ENCODE assay signal across 8 mouse cellular contexts in the genomic region with DNA sequence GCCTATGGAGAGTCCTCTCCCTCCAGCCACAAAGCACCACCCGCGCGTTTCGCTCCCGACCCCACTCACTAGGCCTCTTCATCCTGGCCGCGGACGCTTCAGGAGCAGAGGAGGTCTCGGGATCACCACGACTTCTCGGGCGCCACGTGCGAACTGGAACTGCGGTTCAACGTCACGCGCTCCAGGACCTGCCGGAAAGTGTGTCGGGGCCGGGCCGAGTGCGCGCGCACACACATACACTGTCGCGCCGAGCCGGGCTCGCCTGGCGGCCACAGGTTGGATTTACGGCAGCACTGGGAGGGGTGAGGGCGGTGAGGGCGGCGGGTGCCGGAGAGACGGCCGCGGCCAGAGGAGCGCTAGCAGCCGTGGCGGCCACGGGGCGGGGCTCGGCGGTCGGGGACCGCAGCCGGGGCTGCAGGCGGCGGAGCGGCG. TPM values are rescaled to one million over a fixed set of nuclear protein-coding genes. Genes with fewer than 3 reads are reported as not detected.
A peak's percentile ranks its signal among the peaks of the same experiment; 100 is the strongest.
DNase-seq lines count a peak whose midpoint lies in the region; ATAC-seq and TF ChIP-seq lines count a peak whose summit lies in the region.

A gene (plus strand): TSS at position 279 of the 432 bp plus-strand sequence.
A gene (minus strand): TSS at position 293 of the 432 bp plus-strand sequence.

- peak within 1 kb of the TSS; percentile 78 for H3K27ac ChIP-seq in CH12.LX (ENCODE audit: insufficient read depth, low read depth)
- H3K27ac ChIP-seq in forebrain, embryonic 12.5 days = peak within 1 kb of the TSS; percentile 99
- H3K27ac ChIP-seq in heart, postnatal 0 days (ENCODE audit: low read depth) = peak within 1 kb of the TSS; percentile 99
- H3K27ac ChIP-seq in liver, embryonic 16.5 days (ENCODE audit: low read length) = peak within 1 kb of the TSS; percentile 98
- H3K27ac ChIP-seq in neural tube, embryonic 13.5 days (replicated peaks) = peak within 1 kb of the TSS; percentile 99
- peak within 1 kb of the TSS; percentile 93 for H3K27ac ChIP-seq in testis, adult 2 months (ENCODE audit: control insufficient read depth, insufficient read depth, low read depth, low read length)

- TF ChIP-seq EP300 in CH12.LX (IDR thresholded peaks at IDR 0.05; ENCODE audit: low read length) = no peak
- TF ChIP-seq EP300 in heart, postnatal 0 days (IDR thresholded peaks at IDR 0.05; ENCODE audit: low read depth) = no peak

- H3K27me3 ChIP-seq in CH12.LX (replicated peaks) = no peaks in the 10 kb centered on the region
- H3K27me3 ChIP-seq in forebrain, embryonic 12.5 days = no peaks in the 10 kb centered on the region
- H3K27me3 ChIP-seq in heart, postnatal 0 days (ENCODE audit: control insufficient read depth, insufficient read depth, low read length) = no peaks in the 10 kb centered on the region
- no peaks in the 10 kb centered on the region for H3K27me3 ChIP-seq in liver, embryonic 16.5 days (ENCODE audit: control insufficient read depth, insufficient read depth, low read depth, low read length)
- H3K27me3 ChIP-seq in neural tube, embryonic 13.5 days = no peaks in the 10 kb centered on the region
- H3K27me3 ChIP-seq in testis, adult 2 months (ENCODE audit: control insufficient read depth, insufficient read depth, low read length) = no peaks in the 10 kb centered on the region

- peaks cover 64% of the 10 kb centered on the region for H3K79me2 ChIP-seq in CH12.LX (replicated peaks; ENCODE audit: control insufficient read depth, extremely low read depth, insufficient read depth, poor library complexity, severe bottlenecking)

- peak within 1 kb of the TSS; percentile 96 to 99 (median 98) for H3K4me3 ChIP-seq in CH12.LX (replicated peaks in 1 of 3; ENCODE audit: low read depth in 2 of 3, low read length in 2 of 3, poor library complexity in 1 of 3)
- H3K4me3 ChIP-seq in forebrain, embryonic 12.5 days (replicated peaks) = peak within 1 kb of the TSS; percentile 75
- H3K4me3 ChIP-seq in heart, postnatal 0 days (ENCODE audit: low read depth, low read length) = peak within 1 kb of the TSS; percentile 76
- peak within 1 kb of the TSS; percentile 67 for H3K4me3 ChIP-seq in liver, embryonic 16.5 days (ENCODE audit: low read depth, low read length)
- H3K4me3 ChIP-seq in neural tube, embryonic 13.5 days = peak within 1 kb of the TSS; percentile 78
- peak within 1 kb of the TSS; percentile 96 for H3K4me3 ChIP-seq in testis, adult 2 months (ENCODE audit: control insufficient read depth, low read depth, low read length)

- peaks cover 9 to 62% of the 10 kb centered on the region in 2 experiments for H3K4me1 ChIP-seq in CH12.LX (ENCODE audit: control insufficient read depth in 1 of 2, insufficient read depth in 2 of 2)
- peaks cover 40% of the 10 kb centered on the region for H3K4me1 ChIP-seq in forebrain, embryonic 12.5 days
- peaks cover 19% of the 10 kb centered on the region for H3K4me1 ChIP-seq in heart, postnatal 0 days (ENCODE audit: control insufficient read depth, insufficient read depth)
- peaks cover 43% of the 10 kb centered on the region for H3K4me1 ChIP-seq in liver, embryonic 16.5 days (ENCODE audit: control insufficient read depth, low read depth, low read length)
- H3K4me1 ChIP-seq in neural tube, embryonic 13.5 days (replicated peaks) = peaks cover 50% of the 10 kb centered on the region
- H3K4me1 ChIP-seq in testis, adult 2 months (ENCODE audit: control insufficient read depth, insufficient read depth, low read length) = peaks cover 6% of the 10 kb centered on the region; the same call in 1 of the 2 replicates

- peaks cover 30 to 54% of the 10 kb centered on the region in 2 experiments for H3K36me3 ChIP-seq in CH12.LX (replicated peaks in 1 of 2; ENCODE audit: control insufficient read depth in 1 of 2, insufficient read depth in 1 of 2, low read length in 1 of 2)
- peaks cover 55% of the 10 kb centered on the region for H3K36me3 ChIP-seq in forebrain, embryonic 12.5 days (replicated peaks)
- H3K36me3 ChIP-seq in heart, postnatal 0 days (replicated peaks; ENCODE audit: control insufficient read depth, insufficient read depth, low read length) = peaks cover 42% of the 10 kb centered on the region
- H3K36me3 ChIP-seq in liver, embryonic 16.5 days (ENCODE audit: control insufficient read depth, insufficient read depth) = peaks cover 34% of the 10 kb centered on the region
- peaks cover 50% of the 10 kb centered on the region for H3K36me3 ChIP-seq in neural tube, embryonic 13.5 days
- no peaks in the 10 kb centered on the region; the same call in 1 of the 2 replicates for H3K36me3 ChIP-seq in testis, adult 2 months (ENCODE audit: control insufficient read depth, insufficient read depth, low read length)

- under 1% methylated on average over 33 of the region's 53 CpGs for WGBS in forebrain, embryonic 12.5 days
- WGBS in heart, postnatal 0 days = 0% methylated on average over 40 of the region's 53 CpGs
- under 1% methylated on average over 51 of the region's 53 CpGs for WGBS in liver, embryonic 16.5 days (ENCODE audit: insufficient replicate concordance)
- WGBS in neural tube, embryonic 13.5 days = under 1% methylated on average over 51 of the region's 53 CpGs

- no peak for TF ChIP-seq CTCF in CH12.LX (conservative IDR thresholded peaks at IDR 0.05 in 1 of 2, IDR thresholded peaks at IDR 0.05 in 1 of 2; ENCODE audit: low read depth in 2 of 2, low read length in 2 of 2)
- peak; percentile 24; the same call in 1 of the 2 replicates for TF ChIP-seq CTCF in heart, postnatal 0 days (IDR thresholded peaks at IDR 0.05; ENCODE audit: low read depth)
- TF ChIP-seq CTCF in testis, adult 2 months (IDR thresholded peaks at IDR 0.05; ENCODE audit: control insufficient read depth, insufficient read depth, insufficient replicate concordance, low read depth, low read length) = no peak

- TF ChIP-seq POLR2A in CH12.LX (IDR thresholded peaks at IDR 0.05; ENCODE audit: low read depth, low read length) = peak; percentile 95
- peak; percentile 83 for TF ChIP-seq POLR2A in testis, adult 2 months (IDR thresholded peaks at IDR 0.05; ENCODE audit: control insufficient read depth, low read depth, low read length)

- ATAC-seq in forebrain, embryonic 12.5 days (ENCODE audit: low FRiP score) = peak; percentile 95
- peak; percentile 90 for ATAC-seq in heart, postnatal 0 days (ENCODE audit: insufficient read depth, low read depth)
- ATAC-seq in liver, embryonic 16.5 days (ENCODE audit: low read depth) = peak; percentile 84
- ATAC-seq in neural tube, embryonic 13.5 days (ENCODE audit: low read depth) = peak; percentile 93

- peak within 1 kb of the TSS; percentile 98 for H3K9ac ChIP-seq in CH12.LX (ENCODE audit: insufficient read depth, low read depth)
- H3K9ac ChIP-seq in forebrain, embryonic 12.5 days = peak within 1 kb of the TSS; percentile 87
- H3K9ac ChIP-seq in heart, postnatal 0 days (replicated peaks; ENCODE audit: low read depth, low read length) = peak within 1 kb of the TSS; percentile 96
- peak within 1 kb of the TSS; percentile 90 for H3K9ac ChIP-seq in liver, embryonic 16.5 days (ENCODE audit: low read depth, low read length)
- peak within 1 kb of the TSS; percentile 91 for H3K9ac ChIP-seq in neural tube, embryonic 13.5 days

- peak; percentile 95 for DNase-seq in CH12.LX (ENCODE audit: extremely low read depth)
- peak; percentile 89 for DNase-seq in c-Kit-positive CD71-positive TER-119-negative erythroid progenitor cells, embryonic 14.5 days (ENCODE audit: low read depth)
- peak; percentile 96 for DNase-seq in heart, postnatal 0 days (ENCODE audit: low spot score)
- DNase-seq in kidney, postnatal 4 days = peak; percentile 97 to 99

- in situ Hi-C loops in CH12.LX (cut with MboI; ENCODE audit: low pct_ligation_motif_present, low pct_unique_long_range_greater_than_20kb, low sequenced_read_pairs) = no loop called here

- no peaks in the 10 kb centered on the region for H3K9me3 ChIP-seq in CH12.LX (replicated peaks; ENCODE audit: low read length)
- H3K9me3 ChIP-seq in forebrain, embryonic 12.5 days = no peaks in the 10 kb centered on the region
- no peaks in the 10 kb centered on the region for H3K9me3 ChIP-seq in heart, postnatal 0 days (replicated peaks; ENCODE audit: control insufficient read depth, low read length)
- no peaks in the 10 kb centered on the region for H3K9me3 ChIP-seq in liver, embryonic 16.5 days (replicated peaks; ENCODE audit: control insufficient read depth, low read length)
- H3K9me3 ChIP-seq in neural tube, embryonic 13.5 days = no peaks in the 10 kb centered on the region

- H3K4me2 ChIP-seq in CH12.LX (ENCODE audit: insufficient read depth, low read depth, poor library complexity, severe bottlenecking) = peak within 1 kb of the TSS; percentile 99
- H3K4me2 ChIP-seq in forebrain, embryonic 12.5 days = peak within 1 kb of the TSS; percentile 76
- peak within 1 kb of the TSS; percentile 91 for H3K4me2 ChIP-seq in heart, postnatal 0 days (ENCODE audit: low read depth, low read length)
- H3K4me2 ChIP-seq in liver, embryonic 16.5 days (ENCODE audit: low read depth, low read length) = peak within 1 kb of the TSS; percentile 90
- peak within 1 kb of the TSS; percentile 92 for H3K4me2 ChIP-seq in neural tube, embryonic 13.5 days

- no peak for TF ChIP-seq RAD21 in CH12.LX (IDR thresholded peaks at IDR 0.05; ENCODE audit: low read depth, low read length)

- dilution Hi-C loops in CH12.LX (cut with MboI; ENCODE audit: extremely low pct_ligation_motif_present, extremely low pct_unique_long_range_greater_than_20kb, low sequenced_read_pairs) = no loop called here

RNA-seq across cellular contexts. Expression of the first gene that starts in this region (rescaled TPM):
- 20.4 and 25.6 TPM in 2 replicates for total RNA-seq in CH12.LX (2012; rRNA removed)
- 22.6 and 24.6 TPM in 2 replicates for total RNA-seq in CH12.LX (2014; rRNA removed)
- polyA plus RNA-seq in CH12.LX (2012; ENCODE audit: insufficient read length, low read depth) = 22.5 and 28.8 TPM in 2 replicates
- polyA plus RNA-seq in forebrain, embryonic 12.5 days (2016; fragmentation: Nextera tagmentation; extraction: Ambion mirVana) = 176 and 189 TPM in 2 replicates
- 31.9 and 65.0 TPM in 2 replicates for total RNA-seq in heart, postnatal 0 days (2014; rRNA removed; ENCODE audit: low replicate concordance)
- polyA plus RNA-seq in heart, postnatal 0 days (2015; fragmentation: Nextera tagmentation; extraction: Ambion mirVana) = 63.2 and 66.5 TPM in 2 replicates
- 50.6 and 52.9 TPM in 2 replicates for polyA plus RNA-seq in liver, embryonic 16.5 days (2015; fragmentation: Nextera tagmentation; extraction: Ambion mirVana)
- 142 and 149 TPM in 2 replicates for polyA plus RNA-seq in neural tube, embryonic 13.5 days (2015; fragmentation: Nextera tagmentation; extraction: Ambion mirVana)
- polyA plus RNA-seq in testis, adult 2 months (2012; rRNA removed) = 8.3 and 8.5 TPM in 2 replicates

RNA-seq across cellular contexts. Expression of the second gene that starts in this region (rescaled TPM):
- total RNA-seq in CH12.LX (2012; rRNA removed) (136 and 207 TPM in 2 replicates), CH12.LX (2014; rRNA removed) (321 and 385 TPM in 2 replicates)
- 364 and 365 TPM in 2 replicates for polyA plus RNA-seq in CH12.LX (2012; ENCODE audit: insufficient read length, low read depth)
- polyA plus RNA-seq in forebrain, embryonic 12.5 days (2016; fragmentation: Nextera tagmentation; extraction: Ambion mirVana) = 98.7 and 107 TPM in 2 replicates
- 30.5 and 45.8 TPM in 2 replicates for total RNA-seq in heart, postnatal 0 days (2014; rRNA removed; ENCODE audit: low replicate concordance)
- polyA plus RNA-seq in heart, postnatal 0 days (2015; fragmentation: Nextera tagmentation; extraction: Ambion mirVana) = 30.7 and 37.3 TPM in 2 replicates
- polyA plus RNA-seq in liver, embryonic 16.5 days (2015; fragmentation: Nextera tagmentation; extraction: Ambion mirVana) = 54.8 and 60.1 TPM in 2 replicates
- polyA plus RNA-seq in neural tube, embryonic 13.5 days (2015; fragmentation: Nextera tagmentation; extraction: Ambion mirVana) = 58.2 and 64.0 TPM in 2 replicates
- polyA plus RNA-seq in testis, adult 2 months (2012; rRNA removed) = 16.2 and 18.1 TPM in 2 replicates

Comparison
In these comparisons a context has a peak if more than half of its experiments do, and no peak if none do; other contexts are left out.
1. Peak in every context shown above with its lines: DNase-seq, ATAC-seq, H3K4me3 ChIP-seq and H3K27ac ChIP-seq.